Mouse (Mus musculus) frontal cortex, adult (tissue): ENCODE results near the gene Slc12a7.

Source experiments
- ATAC-seq: cut with Nextera tagmentation; 2 replicates; pipeline ENCODE4 v1.9.2; 2017; ENCODE audit warnings: mild to moderate bottlenecking, moderate library complexity, mixed read lengths; ENCODE audit not compliant: low TSS enrichment

Slc12a7 gene

GRCm38 (mm10) chr13:73762938-73763337 is 30.0 kb downstream of the Slc12a7 start:
- no peak for ATAC-seq

DNA sequence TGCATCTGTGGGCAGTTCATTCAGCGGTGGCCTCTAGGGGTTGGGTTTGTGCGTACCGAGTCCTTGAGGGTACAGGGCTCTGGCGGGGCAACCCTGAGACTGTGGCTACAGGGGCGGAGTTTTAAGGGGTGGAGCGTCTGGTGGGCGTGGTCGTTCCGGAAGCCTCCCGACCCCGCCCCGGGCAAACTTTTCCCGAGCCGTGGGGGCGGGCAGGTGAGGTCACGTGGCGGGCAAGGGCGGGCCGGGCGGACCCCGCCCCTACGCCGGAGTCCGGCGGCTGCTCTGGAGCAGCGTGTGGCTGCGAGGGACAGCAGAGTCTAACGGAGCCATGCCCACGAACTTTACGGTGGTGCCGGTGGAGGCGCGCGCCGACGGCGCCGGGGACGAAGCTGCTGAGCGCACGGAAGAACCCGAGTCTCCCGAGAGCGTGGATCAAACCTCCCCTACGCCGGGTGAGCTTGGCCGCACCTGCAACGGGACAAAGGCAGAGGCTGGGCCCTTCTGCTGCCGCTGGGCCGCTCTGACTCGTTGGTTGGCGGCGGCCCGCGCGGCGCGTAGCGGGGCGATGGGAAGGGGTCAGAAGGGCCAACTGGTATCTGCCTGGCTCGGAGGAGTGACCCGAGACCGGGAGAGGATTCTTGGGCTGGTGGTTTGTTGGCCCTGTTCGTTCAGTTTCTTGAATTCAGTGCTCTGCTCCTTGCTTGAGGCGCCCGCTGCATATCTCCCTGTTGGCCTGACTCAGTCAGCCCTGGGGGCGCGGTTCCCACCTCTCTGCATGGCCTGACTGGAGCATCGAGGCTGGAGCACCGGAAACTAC is 30.8 kb downstream of the Slc12a7 start:
- peak; percentile 53 for ATAC-seq

GRCm38 (mm10) chr13:73764256-73764775 is 31.4 kb downstream of the Slc12a7 start:
- no peak for ATAC-seq

- ATAC-seq = no peak
These were observed 32.5 kb downstream of the Slc12a7 start for GRCm38 (mm10) chr13:73765393-73765792.

DNA sequence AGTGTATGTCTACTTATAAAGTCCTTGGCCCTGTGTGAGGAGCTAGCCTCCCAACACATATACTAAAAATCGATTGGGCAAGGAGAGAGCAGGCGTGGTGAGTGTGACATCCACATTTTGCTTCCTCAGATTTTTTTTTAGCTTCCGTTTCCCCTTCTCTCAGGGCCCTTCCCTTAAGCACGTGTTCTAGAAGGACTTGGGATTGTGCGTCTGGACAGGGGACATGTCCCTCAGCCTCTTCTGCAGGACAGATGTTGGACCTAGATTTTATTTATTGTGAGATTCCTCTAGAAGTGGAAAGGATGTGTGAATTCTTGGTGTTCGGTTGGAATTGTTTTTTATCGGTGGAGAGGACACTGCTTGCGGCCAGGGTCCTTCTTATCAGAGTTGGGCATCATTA is 34.3 kb downstream of the Slc12a7 start:
- ATAC-seq = no peak

- ATAC-seq = no peak
These were observed 34.9 kb downstream of the Slc12a7 start for GRCm38 (mm10) chr13:73767754-73768153.

GRCm38 (mm10) chr13:73768311-73768710 is 35.4 kb downstream of the Slc12a7 start:
- ATAC-seq = no peak

GRCm38 (mm10) chr13:73769916-73770682 is 37.2 kb downstream of the Slc12a7 start:
- ATAC-seq = no peak

DNA sequence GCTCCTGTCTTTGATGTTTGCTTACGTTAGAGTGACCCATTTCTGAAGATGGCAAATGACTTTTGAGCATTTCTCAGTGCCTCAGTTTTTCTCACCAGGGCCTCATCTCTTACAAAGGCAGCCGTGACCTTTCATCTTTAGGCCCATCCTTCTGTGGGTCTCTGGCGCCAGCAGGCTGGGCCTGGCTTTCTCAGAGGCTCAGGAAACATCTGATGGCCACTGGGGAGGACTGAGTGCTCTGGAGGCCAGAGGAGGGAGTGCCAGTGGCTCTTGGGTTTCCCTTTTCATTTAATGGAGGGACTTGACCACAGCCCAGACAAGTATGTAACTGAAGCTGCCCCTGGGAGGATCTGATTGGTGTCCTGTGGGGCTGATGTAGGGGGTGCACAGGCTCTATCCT is 38.2 kb downstream of the Slc12a7 start:
- ATAC-seq = no peak

- no peak for ATAC-seq
These were observed 39.8 kb downstream of the Slc12a7 start for GRCm38 (mm10) chr13:73772655-73773054.

DNA sequence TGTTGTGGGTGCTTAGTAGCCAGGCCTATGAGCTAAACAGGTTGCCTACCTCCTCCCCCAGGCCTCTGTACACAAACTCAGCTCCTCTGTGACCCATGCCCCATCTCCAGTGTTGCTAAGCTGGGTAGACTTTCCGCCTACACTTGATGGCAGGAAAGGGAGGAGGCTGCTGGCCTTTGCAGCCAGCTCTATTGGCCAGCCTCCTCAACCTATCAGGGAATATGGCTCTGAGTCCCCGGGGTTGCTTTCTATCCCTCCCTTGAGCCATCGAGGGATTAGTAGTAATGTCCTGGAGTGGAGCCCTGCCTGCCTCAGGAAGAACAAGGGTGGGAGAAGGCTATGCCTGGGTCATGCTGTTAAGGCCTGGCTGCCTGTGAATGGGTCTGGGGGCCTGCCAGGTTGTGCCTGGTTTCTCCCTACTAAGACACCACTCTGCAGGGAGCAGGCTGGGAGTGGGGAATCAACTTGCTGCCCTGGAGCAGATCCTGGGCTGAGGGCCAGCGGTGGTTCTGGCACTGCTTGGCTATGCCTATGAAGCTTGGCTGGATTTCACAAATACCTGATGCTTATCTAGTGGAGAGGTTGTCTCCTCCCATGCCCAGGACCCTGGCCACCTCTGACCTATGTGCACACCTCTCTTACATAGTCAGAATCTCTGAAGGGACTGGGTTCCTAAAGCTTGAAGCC is 40.8 kb downstream of the Slc12a7 start:
- no peak for ATAC-seq

DNA sequence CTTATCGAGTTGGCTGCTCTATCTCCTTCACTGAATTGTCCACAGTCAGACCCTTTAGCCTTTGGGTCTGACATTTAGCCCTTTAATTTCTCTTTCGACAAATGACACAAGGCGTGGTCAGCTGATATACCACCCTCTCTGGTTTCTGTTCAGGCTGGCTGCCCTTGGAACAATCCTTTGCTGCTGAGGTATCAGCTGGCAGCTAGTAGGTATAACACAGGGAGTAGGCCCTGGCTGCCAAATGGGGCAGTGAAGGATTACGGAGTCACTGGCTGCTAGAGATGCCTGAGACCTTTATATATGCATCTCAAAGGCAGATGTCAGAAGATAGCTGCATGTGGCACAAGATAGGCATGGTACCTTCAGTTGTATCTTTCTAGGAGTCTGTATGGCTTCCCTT is 42.9 kb downstream of the Slc12a7 start:
- no peak for ATAC-seq

- ATAC-seq = no peak
These were observed 44.7 kb downstream of the Slc12a7 start for GRCm38 (mm10) chr13:73777578-73777977.

DNA sequence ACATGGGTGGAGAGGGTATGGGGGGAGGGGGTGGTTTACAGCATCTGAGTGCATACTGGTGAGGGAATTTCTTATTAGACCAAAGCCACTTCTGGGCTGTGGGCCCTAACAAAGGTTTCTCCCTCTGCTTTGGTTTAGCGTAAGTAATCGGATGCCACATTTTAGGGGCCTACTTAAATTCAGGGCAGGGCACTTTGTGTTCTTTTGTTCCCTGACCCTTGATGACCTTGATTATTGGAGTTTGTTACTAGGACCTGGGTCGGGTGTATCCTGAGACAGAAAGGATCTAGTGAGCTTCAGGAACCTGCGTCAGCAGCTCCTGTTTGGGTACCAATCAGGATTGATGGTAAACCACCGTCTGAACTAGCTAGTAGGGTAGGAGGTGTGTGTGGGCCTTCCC is 49.6 kb downstream of the Slc12a7 start:
- no peak for ATAC-seq

DNA sequence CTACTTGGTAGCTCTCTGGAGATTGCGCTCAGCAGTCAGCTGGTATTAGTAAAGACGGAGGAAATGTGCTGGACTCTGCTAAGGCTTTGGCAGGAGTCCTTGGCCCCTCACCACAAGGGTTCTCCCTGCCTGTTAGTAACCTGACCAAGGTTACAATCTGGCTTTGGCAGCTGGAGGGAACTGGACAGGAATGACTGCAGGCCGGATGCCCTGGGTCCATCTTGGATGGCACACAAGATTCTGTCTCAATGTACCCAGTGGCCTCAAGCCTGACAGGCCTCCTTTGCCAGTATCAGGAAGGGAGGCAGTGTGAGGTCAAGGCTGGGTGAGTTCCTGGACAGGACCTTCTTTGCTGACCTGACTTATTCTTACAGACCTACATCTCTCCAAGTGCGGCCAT is 59.3 kb downstream of the Slc12a7 start:
- no peak for ATAC-seq

DNA sequence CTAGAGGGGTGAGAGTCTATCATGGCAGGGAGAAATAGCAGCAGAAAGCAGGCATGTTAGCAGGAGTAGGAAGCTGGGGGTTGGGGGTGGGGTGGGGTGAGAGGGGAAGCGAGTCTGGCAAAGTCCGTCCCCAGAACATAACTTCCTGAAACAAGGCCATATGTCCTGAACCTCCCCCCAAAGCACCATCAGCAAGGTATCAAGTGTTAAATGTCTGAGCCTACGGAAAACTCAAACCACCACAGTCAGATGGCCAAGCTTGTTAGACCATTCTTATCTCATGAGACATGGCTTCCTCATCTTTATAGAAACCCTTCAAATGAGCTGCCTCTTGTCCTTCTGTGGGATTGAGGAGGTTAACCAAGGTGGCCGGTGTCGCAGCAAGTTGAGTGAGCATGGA is 60.3 kb downstream of the Slc12a7 start:
- no peak for ATAC-seq

GRCm38 (mm10) chr13:73799110-73799509 is 66.2 kb downstream of the Slc12a7 start:
- peak; percentile 64; the same call in 1 of the 2 replicates for ATAC-seq

- no peak; the same call in 1 of the 2 replicates for ATAC-seq
These were observed 70.7 kb downstream of the Slc12a7 start for GRCm38 (mm10) chr13:73803450-73804178.

- ATAC-seq = no peak
These were observed 72.0 kb downstream of the Slc12a7 start for GRCm38 (mm10) chr13:73804914-73805313.

- ATAC-seq = no peak
These were observed 80.0 kb downstream of the Slc12a7 start for GRCm38 (mm10) chr13:73812936-73813335.

DNA sequence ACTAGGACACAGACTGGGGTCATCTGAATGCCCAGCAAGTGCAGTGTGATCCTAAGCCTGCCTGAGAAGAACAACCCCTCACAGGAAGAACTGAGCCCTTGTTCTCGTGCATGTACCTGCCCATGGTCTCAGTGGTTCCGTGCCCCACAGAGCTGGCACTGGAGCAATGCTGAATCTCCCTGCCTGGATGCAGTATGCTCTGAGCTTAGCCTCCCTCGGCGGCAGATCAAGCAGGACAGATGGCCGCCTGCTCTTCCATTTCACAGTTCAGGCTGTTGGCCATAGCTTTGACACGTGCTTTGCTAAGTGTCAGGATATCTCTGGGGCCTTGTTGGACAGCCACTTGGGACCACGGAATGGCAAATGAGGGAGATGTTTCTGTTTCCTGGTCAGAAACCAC is 81.3 kb downstream of the Slc12a7 start:
- no peak for ATAC-seq

DNA sequence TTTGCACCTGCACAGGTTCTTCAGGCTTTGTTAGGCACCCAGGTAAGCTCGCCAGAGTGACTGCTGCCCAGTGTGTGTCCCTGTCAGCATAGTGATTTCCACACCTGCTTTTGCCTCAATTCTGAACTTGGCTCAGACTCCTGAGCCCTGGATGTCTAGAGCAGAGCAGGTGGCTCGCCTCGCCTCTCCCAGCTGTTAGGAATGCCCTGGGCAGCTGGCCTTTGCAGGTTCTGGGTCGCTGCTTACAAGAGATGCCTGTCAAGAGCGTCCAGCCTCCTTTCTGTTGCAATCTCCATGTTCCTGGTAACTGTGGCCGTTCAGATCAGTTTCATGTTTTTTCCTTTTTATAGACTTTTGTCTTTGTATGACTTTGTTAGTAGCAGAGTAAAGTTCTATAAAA is 83.4 kb downstream of the Slc12a7 start:
- no peak for ATAC-seq
